Mouse (Mus musculus) frontal cortex, postnatal 25 days (tissue): Measurements from ENCODE around the gene Enkd1.
A peak's percentile ranks its signal among the peaks of the same experiment; 100 is the strongest.

Experiments
- DNase-seq, 2 experiments: peaks; one replicate each; pipeline ENCODE4 v3.0.0; 2022; ENCODE audit warnings: low spot score in 2 of 2

Gene Enkd1

DNA sequence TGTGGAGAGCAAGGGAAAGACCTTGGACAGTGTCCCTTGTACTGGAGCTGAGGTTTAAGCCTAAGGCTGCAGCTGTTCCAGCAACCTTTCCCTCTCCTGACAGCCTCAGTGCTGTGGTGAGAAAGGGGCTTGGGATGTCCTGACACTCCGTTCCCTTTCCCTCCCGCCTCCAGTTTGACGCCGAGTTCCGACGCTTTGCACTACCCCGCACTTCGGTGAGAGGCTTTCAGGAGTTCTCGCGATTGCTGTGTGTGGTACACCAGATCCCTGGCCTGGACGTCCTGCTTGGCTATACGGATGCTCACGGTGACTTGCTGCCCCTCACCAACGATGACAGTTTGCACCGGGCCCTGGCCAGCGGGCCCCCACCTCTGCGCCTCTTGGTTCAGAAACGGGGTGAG, 6.0 kb downstream of the Enkd1 start:
- no peak for DNase-seq

DNA sequence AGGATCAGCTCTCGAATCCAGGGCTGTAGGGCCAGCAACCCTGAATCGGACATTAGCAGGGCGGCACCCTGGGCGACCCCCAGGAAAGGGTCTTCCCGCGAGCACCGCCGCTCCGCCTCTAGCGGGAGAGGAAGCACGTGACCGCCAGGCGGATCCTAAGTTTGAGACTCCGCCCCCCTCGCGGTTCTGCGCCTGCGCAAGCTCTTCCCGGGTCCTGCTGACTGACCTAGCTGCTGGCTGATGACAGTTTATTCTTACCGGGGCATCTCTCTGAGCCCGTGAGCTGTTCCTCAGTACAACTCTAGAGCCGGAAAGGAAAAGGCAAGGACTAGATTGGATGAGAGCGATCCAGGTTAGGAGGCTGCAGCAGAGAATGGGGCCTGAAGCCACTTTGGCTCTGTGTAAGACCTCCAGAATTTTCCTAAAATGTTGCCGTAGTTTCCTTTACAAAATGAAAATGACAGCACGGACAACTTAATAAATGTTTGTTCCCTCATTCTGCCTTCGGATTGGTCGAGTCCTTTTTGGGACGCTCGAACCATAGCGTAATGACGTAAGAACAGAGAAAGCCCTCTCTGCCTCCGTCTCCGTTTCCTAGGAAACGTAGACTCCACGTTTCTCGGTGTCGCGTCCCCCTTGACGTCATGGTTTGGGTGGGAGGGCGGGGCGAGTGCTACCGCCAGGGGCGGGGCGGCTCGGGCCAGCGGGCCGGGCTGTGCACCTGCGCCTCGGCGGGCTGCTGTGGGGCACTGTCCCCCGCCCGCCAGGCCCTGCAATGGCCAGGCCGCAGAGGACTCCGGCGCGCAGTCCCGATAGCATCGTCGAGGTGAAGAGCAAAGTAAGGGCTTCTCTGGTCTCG, 6.8 kb downstream of the Enkd1 start, which contains the start of the genes Acd and Pard6a:
TSS of gene Acd (minus strand) at position 137 of the 859 bp plus-strand sequence.
TSS of gene Pard6a (plus strand) at position 183 of the 859 bp plus-strand sequence.
- peak; percentile 91 for DNase-seq

DNA sequence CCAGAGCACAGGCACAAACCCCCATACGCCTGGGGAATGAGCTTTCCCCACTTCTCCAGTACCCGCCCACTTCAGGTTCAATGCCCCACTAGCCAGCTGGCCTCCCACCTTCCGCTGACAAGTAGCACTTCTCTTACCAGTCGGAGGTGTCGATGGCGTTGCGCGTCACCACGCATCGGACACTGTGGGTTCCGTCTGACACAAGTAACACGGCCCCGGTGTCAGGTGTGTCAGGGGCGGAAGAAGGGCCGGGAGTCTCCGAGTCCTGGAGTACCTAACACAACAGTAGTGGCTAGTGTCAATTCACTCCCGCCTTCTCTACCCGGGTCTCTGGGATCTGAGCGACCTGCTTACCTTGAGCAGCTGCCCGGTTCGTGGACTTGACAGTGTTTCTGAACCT, 7.4 kb downstream of the Enkd1 start:
- DNase-seq = peak in 1 of 2 experiments; percentile 60

- no peak for DNase-seq
Measured at GRCm38 (mm10) chr8:105699488-105700215, 8.4 kb downstream of the Enkd1 start.

GRCm38 (mm10) chr8:105698734-105699133, 9.3 kb downstream of the Enkd1 start:
- no peak for DNase-seq

DNA sequence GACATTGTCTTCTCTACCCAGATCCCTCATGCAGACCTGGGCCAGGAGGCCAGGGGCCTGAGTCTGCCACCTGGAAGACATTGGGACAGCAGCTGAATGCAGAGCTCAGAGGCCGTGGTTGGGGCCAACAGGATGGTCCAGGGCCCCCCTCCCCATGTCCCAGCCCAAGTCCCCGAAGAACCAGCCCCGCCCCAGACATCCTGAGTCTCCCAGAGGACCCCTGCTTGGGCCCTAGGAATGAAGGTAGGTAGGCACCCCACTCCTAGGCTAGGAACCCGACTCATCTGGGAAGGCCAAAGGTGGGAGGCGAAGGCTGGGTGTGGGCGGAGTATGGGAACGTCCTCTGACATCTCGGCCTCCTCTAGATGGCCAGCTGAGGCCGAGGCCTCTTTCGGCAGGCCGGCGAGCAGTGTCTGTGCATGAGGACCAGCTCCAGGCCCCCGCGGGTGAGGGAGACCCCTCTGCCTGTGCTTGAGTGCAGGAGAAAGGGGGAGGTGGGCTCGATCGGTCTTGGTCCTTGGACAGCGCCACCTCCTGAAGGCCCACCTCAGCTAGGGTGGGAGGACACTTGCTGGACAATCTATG, 10.7 kb downstream of the Enkd1 start:
- DNase-seq = no peak

DNA sequence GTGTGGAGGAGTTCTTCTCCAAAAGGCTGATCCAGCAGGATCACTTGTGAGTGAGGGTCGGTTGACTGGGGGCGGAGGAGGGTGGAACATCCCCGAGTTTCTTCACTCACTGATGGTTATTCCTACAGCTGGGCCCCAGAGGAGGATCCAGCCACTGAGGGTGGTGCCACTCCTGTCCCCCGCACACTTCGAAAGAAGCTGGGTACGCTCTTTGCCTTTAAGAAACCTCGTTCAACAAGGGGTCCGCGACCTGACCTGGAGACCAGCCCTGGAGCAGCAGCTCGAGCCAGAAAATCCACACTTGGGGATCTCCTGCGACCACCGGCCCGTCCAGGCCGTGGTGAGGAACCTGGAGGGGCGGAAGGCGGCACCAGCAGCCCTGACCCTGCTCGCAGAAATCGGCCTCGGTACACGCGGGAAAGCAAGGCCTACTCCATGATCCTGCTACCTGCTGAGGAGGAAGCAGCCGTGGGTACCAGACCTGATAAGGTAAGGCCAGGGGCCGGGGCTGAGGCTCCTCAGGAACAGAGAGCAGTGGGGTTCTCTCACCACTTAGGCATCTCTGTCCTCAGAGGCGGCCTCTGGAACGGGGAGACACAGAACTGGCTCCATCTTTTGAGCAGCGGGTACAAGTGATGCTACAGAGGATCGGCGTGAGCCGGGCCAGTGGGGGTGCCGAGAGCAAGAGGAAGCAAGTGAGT, 12.8 kb downstream of the Enkd1 start:
- no peak for DNase-seq

DNA sequence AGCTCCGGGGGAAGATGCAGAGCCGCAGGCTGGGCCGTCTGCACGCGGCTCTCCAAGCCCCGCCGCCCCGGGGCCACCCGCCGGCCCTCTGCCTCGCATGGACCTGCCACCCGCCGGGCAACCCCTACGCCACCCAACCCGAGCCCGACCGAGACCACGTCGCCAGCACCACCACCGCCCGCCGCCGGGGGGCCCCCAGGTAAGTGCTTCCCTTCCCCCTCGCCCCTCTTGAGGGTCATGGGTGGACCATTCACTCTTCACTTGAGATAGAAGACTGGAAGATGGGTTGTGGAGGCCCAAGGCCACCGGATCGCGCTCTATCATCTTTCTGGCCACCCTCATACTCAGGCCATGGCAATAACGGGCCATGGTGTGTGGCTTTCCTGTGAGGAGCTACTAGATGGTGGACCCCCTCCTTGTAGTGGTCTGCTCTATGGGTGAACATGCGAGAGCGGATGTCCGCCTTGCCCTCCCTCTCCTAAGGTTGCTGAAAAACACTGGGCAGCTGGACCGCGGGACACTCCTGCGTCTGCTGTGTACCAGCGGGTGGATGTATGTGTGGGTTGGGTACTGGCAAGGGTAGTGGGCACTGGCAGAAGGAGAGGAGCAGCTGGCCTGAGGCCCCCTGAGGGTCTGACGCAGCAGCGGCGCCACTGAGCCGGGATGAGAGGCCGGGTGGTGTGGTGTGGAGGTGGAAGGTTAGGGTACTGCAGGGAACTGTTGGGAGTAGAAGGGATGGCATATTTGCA, 13.8 kb downstream of the Enkd1 start:
- DNase-seq = peak in 1 of 2 experiments; percentile 47

DNA sequence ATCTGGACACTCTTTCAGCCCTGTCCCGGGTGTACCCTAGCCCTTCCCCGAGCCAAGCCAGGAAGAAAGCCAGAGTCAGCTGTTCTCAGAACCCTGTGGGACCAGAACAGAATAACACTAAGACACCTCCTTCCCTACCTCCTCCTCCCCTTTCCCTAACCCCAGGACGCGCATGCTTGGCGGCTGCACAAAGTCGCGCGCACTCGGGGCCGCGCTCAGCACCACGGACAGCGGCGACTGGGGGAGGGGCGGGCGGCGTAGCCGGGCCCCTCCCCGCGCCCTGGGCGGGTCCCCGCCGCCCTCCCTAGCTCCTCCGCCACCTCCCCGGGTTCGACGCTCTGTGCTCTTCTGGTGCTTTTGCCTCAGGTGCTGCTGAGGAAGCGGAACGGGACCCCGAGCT, 14.4 kb downstream of the Enkd1 start:
- DNase-seq = peak; percentile 50 to 64

DNA sequence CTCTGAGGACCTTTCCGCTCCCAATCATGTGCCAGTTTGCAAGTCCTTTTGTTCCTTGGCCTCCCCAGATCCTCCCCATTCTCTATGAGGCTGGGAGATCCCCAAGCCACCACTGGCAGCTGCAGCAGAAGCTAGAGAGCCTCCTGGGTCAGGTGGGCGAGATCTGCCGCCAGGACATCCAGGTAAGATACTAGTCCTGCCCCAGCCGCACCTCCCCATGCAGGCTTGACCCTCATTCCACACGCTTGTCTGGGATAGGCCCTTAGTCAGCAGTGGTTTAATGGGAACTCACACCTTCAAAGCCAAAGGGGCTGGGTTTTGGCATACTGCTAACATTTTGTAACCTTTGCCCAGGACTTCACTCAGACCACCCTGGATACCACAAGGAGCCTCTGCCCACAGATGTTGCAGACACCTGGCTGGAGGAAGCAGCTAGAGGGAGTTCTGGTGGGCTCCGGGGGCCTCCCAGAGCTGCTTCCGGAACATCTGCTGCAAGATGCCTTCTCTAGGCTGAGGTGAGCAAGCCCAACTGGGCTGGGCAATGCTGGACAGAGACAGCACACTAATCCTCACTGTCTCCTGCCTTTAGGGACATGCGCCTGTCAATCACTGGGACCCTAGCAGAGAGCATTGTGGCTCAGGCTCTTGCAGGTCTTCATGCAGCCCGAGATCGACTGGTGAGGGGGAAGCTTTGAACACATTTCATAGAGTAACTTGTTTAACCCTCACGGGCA, 15.4 kb downstream of the Enkd1 start:
- no peak for DNase-seq

GRCm38 (mm10) chr8:105690978-105691377, 17.0 kb downstream of the Enkd1 start:
- DNase-seq = no peak

DNA sequence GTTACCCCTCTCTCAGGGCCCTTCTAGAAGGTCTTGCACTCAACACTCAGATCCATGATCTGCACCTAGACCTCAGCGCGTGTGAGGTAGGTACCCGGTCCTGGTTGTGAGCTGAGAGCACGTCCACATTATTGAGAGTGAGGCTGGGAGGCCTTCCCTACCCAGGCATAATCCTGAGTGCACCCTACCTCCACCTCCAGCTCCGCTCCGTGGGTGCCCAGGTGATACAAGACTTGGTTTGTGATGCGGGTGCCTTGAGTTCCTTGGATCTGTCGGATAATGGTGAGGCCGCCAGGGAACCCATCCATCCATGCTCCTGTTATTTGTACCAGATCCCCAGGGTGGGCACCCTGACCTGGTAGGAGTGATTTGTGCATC, 18.0 kb downstream of the Enkd1 start:
- no peak for DNase-seq

- no peak for DNase-seq
Measured at GRCm38 (mm10) chr8:105689256-105689982, 18.6 kb downstream of the Enkd1 start.

- no peak for DNase-seq
Measured at GRCm38 (mm10) chr8:105688242-105688752, 19.7 kb downstream of the Enkd1 start.

DNA sequence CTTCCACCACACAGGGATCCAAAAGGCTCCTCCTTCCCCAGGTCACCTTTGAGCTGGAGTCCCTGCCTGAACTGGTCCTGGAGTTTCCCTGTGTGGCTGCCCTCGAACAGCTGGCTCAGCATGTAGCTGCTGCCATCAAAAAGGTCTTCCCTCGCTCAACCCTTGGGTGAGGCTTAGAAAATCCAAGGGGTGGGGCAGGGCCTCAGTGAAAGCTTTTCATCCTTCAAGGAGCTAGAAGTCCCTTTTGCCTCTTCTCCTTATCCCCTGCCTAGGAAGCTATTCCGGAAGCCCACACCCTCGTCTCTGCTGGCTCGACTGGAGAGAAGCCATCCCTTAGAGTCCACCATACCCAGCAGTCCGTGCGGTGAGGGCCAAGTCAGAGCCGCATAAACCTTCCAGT, 20.5 kb downstream of the Enkd1 start:
- no peak for DNase-seq

GRCm38 (mm10) chr8:105686551-105686950, 21.5 kb downstream of the Enkd1 start:
- no peak for DNase-seq

- DNase-seq = no peak
Measured at GRCm38 (mm10) chr8:105685796-105686308, 22.2 kb downstream of the Enkd1 start, which contains the start of gene Carmil2. Gene Carmil2, plus strand, starts transcription at chr8:105686274.

DNA sequence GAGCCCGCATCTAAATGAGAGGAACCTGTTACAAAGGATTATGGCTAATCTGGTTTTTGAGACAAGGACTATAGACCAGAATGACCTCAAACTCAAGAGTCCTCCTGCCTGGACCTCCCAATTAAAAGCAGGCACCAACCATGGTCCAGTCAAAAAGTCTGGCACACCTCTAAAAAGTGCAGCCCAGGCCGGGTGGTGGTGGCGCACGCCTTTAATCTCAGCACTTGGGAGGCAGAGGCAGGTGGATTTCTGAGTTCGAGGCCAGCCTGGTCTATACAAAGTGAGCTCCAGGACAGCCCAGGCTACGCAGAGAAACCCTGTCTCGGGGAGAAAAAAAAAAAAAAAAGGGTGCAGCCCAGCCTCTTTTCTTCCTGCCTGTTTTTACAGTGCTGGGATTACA, 22.7 kb downstream of the Enkd1 start:
- no peak for DNase-seq

DNA sequence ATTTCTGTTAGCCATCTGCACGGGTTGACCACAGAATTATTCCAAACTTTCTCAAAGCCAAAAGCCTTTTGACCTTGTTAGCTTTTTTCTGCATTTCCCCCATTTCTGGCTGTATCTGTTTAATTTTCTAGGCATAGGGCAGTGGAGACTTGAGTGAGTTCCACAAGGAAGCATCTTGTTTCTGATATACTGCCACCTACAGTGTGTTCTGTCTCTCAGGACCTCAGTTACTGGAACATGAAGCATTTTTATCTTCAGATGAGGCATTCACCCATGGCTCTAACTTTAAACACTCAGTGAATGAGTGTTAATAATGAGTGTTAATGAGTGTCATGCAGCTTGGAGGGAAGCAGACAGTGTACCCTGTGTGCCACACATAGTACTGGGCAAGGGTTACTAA, 30.1 kb downstream of the Enkd1 start:
- DNase-seq = no peak
